Comparison of ENCODE assay signal across 24 mouse cellular contexts in genomic region chr2:164790451-164790850, GRCm38 (mm10). TPM values are rescaled to one million over a fixed set of nuclear protein-coding genes. Genes with fewer than 3 reads are reported as not detected.
DNase-seq lines count a peak whose midpoint lies in the region; ATAC-seq and TF ChIP-seq lines count a peak whose summit lies in the region.
"Had no signal": no experiment of that assay in that cellular context is flagged by ENCODE, and none has a peak within 500 bp of the region (broad histone marks: within the 10 kb centered on the region; RNA-seq: fewer than 3 reads in every experiment).

No protein-coding gene starts in this region.

- H3K36me3 ChIP-seq in liver, embryonic 15.5 days (replicated peaks), result peaks cover 59% of the 10 kb centered on the region
- peaks cover 65% of the 10 kb centered on the region for H3K36me3 ChIP-seq in liver, embryonic 12.5 days

- no peak overlapping the region for H3K4me3 ChIP-seq in gastrocnemius, adult 2 months
- no peak overlapping the region for H3K4me3 ChIP-seq in liver, embryonic 15.5 days (replicated peaks)
- no peak overlapping the region for H3K4me3 ChIP-seq in liver, embryonic 12.5 days
- H3K4me3 ChIP-seq in lung, adult 2 months (replicated peaks; ENCODE audit: extremely low read depth, low read depth, low read length), result no peak overlapping the region
- H3K4me3 ChIP-seq: heart, adult 2 months; hindbrain, embryonic 15.5 days; myocyte had no signal

- 81% methylated on average over 4 of the region's 4 CpGs for WGBS in liver, embryonic 15.5 days (ENCODE audit: insufficient replicate concordance)
- WGBS in liver, embryonic 12.5 days (ENCODE audit: insufficient replicate concordance), result 78% methylated on average over 4 of the region's 4 CpGs
- 39% methylated on average over 4 of the region's 4 CpGs for WGBS in lung, adult 2 months

- no peak overlapping the region for H3K4me2 ChIP-seq in liver, embryonic 15.5 days
- no peak overlapping the region for H3K4me2 ChIP-seq in liver, embryonic 12.5 days
- H3K4me2 ChIP-seq: hindbrain, embryonic 15.5 days had no signal

- peaks cover 55% of the 10 kb centered on the region for H3K4me1 ChIP-seq in liver, embryonic 15.5 days (replicated peaks)
- peaks cover 53% of the 10 kb centered on the region for H3K4me1 ChIP-seq in liver, embryonic 12.5 days
- peaks cover 21% of the 10 kb centered on the region for H3K4me1 ChIP-seq in lung, adult 2 months (ENCODE audit: control insufficient read depth, insufficient read depth, low read length)

- ATAC-seq in liver, embryonic 15.5 days (ENCODE audit: insufficient read depth), result no peak
- no peak for ATAC-seq in liver, embryonic 12.5 days
- no peak for ATAC-seq in monocyte, adult 5-6 weeks (replicated peaks; ENCODE audit: insufficient number of reproducible peaks, low FRiP score, low TSS enrichment, poor library complexity, severe bottlenecking)
- ATAC-seq: intestine, embryonic 16.5 days had no signal

- H3K27me3 ChIP-seq in liver, embryonic 15.5 days, result peaks cover 18% of the 10 kb centered on the region
- peaks cover 18% of the 10 kb centered on the region for H3K27me3 ChIP-seq in liver, embryonic 12.5 days (replicated peaks)
- H3K27me3 ChIP-seq: hindbrain, embryonic 15.5 days had no signal

- no peak for TF ChIP-seq CTCF in gastrocnemius, adult 2 months (IDR thresholded peaks at IDR 0.05)
- no peak for TF ChIP-seq CTCF in lung, adult 2 months (IDR thresholded peaks at IDR 0.05; ENCODE audit: insufficient read depth, low read length)

- H3K9me3 ChIP-seq in liver, embryonic 15.5 days (replicated peaks), result no peaks in the 10 kb centered on the region
- H3K9me3 ChIP-seq in liver, embryonic 12.5 days (replicated peaks), result no peaks in the 10 kb centered on the region
- H3K9me3 ChIP-seq: hindbrain, embryonic 15.5 days had no signal

- H3K27ac ChIP-seq in gastrocnemius, adult 2 months, result peak overlapping the region; percentile 59
- 0 out of 2 replicates have a peak overlapping the region, but pooled peaks have one; percentile 12 for H3K27ac ChIP-seq in liver, embryonic 15.5 days (replicated peaks)
- H3K27ac ChIP-seq in liver, embryonic 12.5 days, result no peak overlapping the region; the same call in 1 of the 2 replicates
- H3K27ac ChIP-seq: heart, adult 2 months; hindbrain, embryonic 15.5 days; liver, embryonic 14.5 days had no signal

- intact Hi-C loops in gastrocnemius, adult 2 months (cut with DNase I), result no loop called here

- no peak overlapping the region for H3K9ac ChIP-seq in liver, embryonic 15.5 days
- H3K9ac ChIP-seq in liver, embryonic 12.5 days, result no peak overlapping the region
- H3K9ac ChIP-seq: hindbrain, embryonic 15.5 days; liver, embryonic 14.5 days had no signal

- peak; percentile 68 for DNase-seq in gastrocnemius, adult 2 months
- no peak for DNase-seq in gastrocnemius, postnatal 10 days
- peak; percentile 60 for DNase-seq in lung, adult 2 months
- no peak for DNase-seq in layer of hippocampus, adult 9-10 months (ENCODE audit: low spot score)
- no peak for DNase-seq in embryo, embryonic 10 days (ENCODE audit: low spot score)
- DNase-seq: cerebellum, postnatal 10 days; heart, postnatal 36 days; kidney, postnatal 14 days; left cerebral cortex, postnatal 4 days; midbrain, embryonic 14.5 days; right cerebral cortex, postnatal 14 days; spleen, adult 18-20 months; thymus, postnatal 25 days had no signal

- TF ChIP-seq POLR2A in lung, adult 2 months (IDR thresholded peaks at IDR 0.05; ENCODE audit: borderline replicate concordance, extremely low read depth, low read depth, low read length), result no peak

RNA-seq across cellular contexts. Expression of gene Snx21, which starts 4.8 kb away (rescaled TPM):
- total RNA-seq in gastrocnemius, adult 2 months (2021), result 10 to 100 TPM; 20.6 to 25.6 TPM
- 10 to 100 TPM; 18.1 to 20.5 TPM for total RNA-seq in gastrocnemius, postnatal 10 days (2021)
- polyA plus RNA-seq in liver, embryonic 15.5 days (2015; fragmentation: Nextera tagmentation; extraction: Ambion mirVana), result 5.6 and 7.9 TPM in 2 replicates
- 5.5 TPM in 2 replicates for polyA plus RNA-seq in liver, embryonic 12.5 days (2016; fragmentation: Nextera tagmentation; extraction: Ambion mirVana)
- polyA plus RNA-seq in lung, adult 2 months (2012; rRNA removed), result 52.0 and 61.8 TPM in 2 replicates
- 2.9 to 6.0 TPM (median 5.5 TPM) in 3 replicates for total RNA-seq in monocyte, adult 5-6 weeks (2017)

RNA-seq across cellular contexts. Expression of gene Tnnc2, which starts 10.7 kb away (rescaled TPM):
- over 10,000 TPM; 14,820 to 17,621 TPM for total RNA-seq in gastrocnemius, adult 2 months (2021)
- total RNA-seq in gastrocnemius, postnatal 10 days (2021), result over 10,000 TPM; 13,775 to 14,965 TPM
- polyA plus RNA-seq in liver, embryonic 15.5 days (2015; fragmentation: Nextera tagmentation; extraction: Ambion mirVana), result 27.2 and 51.1 TPM in 2 replicates
- polyA plus RNA-seq in liver, embryonic 12.5 days (2016; fragmentation: Nextera tagmentation; extraction: Ambion mirVana), result 0.66 and 1.8 TPM in 2 replicates
- polyA plus RNA-seq in lung, adult 2 months (2012; rRNA removed), result 237 TPM in 1 of 2 replicates, not detected in the other
- total RNA-seq in monocyte, adult 5-6 weeks (2017), result not detected in 3 replicates
- total RNA-seq: heart, postnatal 36 days; left cerebral cortex, postnatal 4 days; megakaryocyte, adult 5-6 weeks had no signal
- polyA plus RNA-seq: forebrain, embryonic 11.5 days; heart, adult 2 months; midbrain, embryonic 14.5 days had no signal

RNA-seq across cellular contexts. Expression of gene Acot8, which starts 14.2 kb away (rescaled TPM):
- 1 to 10 TPM; 7.9 to 8.6 TPM for total RNA-seq in gastrocnemius, adult 2 months (2021)
- 10 to 100 TPM in 1 of 2 experiments, 1 to 10 TPM in 1; 9.7 to 10.4 TPM for total RNA-seq in gastrocnemius, postnatal 10 days (2021)
- 20.3 and 21.3 TPM in 2 replicates for polyA plus RNA-seq in liver, embryonic 15.5 days (2015; fragmentation: Nextera tagmentation; extraction: Ambion mirVana)
- 20.3 and 21.5 TPM in 2 replicates for polyA plus RNA-seq in liver, embryonic 12.5 days (2016; fragmentation: Nextera tagmentation; extraction: Ambion mirVana)
- 35.7 and 38.6 TPM in 2 replicates for polyA plus RNA-seq in lung, adult 2 months (2012; rRNA removed)
- 31.0 to 45.3 TPM (median 42.4 TPM) in 3 replicates for total RNA-seq in monocyte, adult 5-6 weeks (2017)

RNA-seq across cellular contexts. Expression of gene Zswim3, which starts 14.4 kb away (rescaled TPM):
- total RNA-seq in gastrocnemius, adult 2 months (2021), result 1 to 10 TPM; 1.2 to 1.4 TPM
- total RNA-seq in gastrocnemius, postnatal 10 days (2021), result 1 to 10 TPM; 1.2 to 1.4 TPM
- 4.3 and 5.5 TPM in 2 replicates for polyA plus RNA-seq in liver, embryonic 15.5 days (2015; fragmentation: Nextera tagmentation; extraction: Ambion mirVana)
- 4.8 and 5.9 TPM in 2 replicates for polyA plus RNA-seq in liver, embryonic 12.5 days (2016; fragmentation: Nextera tagmentation; extraction: Ambion mirVana)
- polyA plus RNA-seq in lung, adult 2 months (2012; rRNA removed), result 3.1 and 3.8 TPM in 2 replicates
- 1.2 to 5.3 TPM (median 1.9 TPM) in 3 replicates for total RNA-seq in monocyte, adult 5-6 weeks (2017)

RNA-seq across cellular contexts. Expression of gene Ube2c, which starts 20.8 kb away (rescaled TPM):
- under 1 TPM; 0.20 to 0.33 TPM for total RNA-seq in gastrocnemius, adult 2 months (2021)
- 10 to 100 TPM; 14.2 to 16.9 TPM for total RNA-seq in gastrocnemius, postnatal 10 days (2021)
- polyA plus RNA-seq in liver, embryonic 15.5 days (2015; fragmentation: Nextera tagmentation; extraction: Ambion mirVana), result 682 and 720 TPM in 2 replicates
- 669 and 687 TPM in 2 replicates for polyA plus RNA-seq in liver, embryonic 12.5 days (2016; fragmentation: Nextera tagmentation; extraction: Ambion mirVana)
- polyA plus RNA-seq in lung, adult 2 months (2012; rRNA removed), result 6.2 and 9.7 TPM in 2 replicates
- total RNA-seq in monocyte, adult 5-6 weeks (2017), result 2.7 to 5.1 TPM (median 3.5 TPM) in 3 replicates
- total RNA-seq: left cerebral cortex, adult 18-20 months had no signal

Comparison
In these comparisons a context has a peak if more than half of its experiments do, and no peak if none do; other contexts are left out.
1. DNase-seq: peak in gastrocnemius, adult 2 months (single experiment) and lung, adult 2 months (single experiment); none in gastrocnemius, postnatal 10 days (single experiment), layer of hippocampus, adult 9-10 months (single experiment) and embryo, embryonic 10 days (single experiment).
2. RNA of gene Tnnc2, which starts 10.7 kb away (total RNA-seq): 14,820 to 17,621 TPM in gastrocnemius, adult 2 months and 13,775 to 14,965 TPM in gastrocnemius, postnatal 10 days; not detected in monocyte, adult 5-6 weeks; every median in the first group is over 1,000 times any median in the second.